Mouse (Mus musculus): ENCODE measurements around the gene Ifngr2. TPM values are rescaled to one million over a fixed set of nuclear protein-coding genes. Genes with fewer than 3 reads are reported as not detected.

Ifngr2 gene
- polyA plus RNA-seq, 1 experiment from 2014 or later: 72.1 TPM

GRCm38 (mm10) chr16:91601081-91601480 is 54.2 kb downstream of the Ifngr2 start:
- Histone ChIP-seq H3K9me3 (no peaks in the 10 kb centered on the region), H3K27ac (no peak overlapping the region), H3K4me1 (replicated peaks) (peaks cover 10% of the 10 kb centered on the region), H3K36me3 (no peaks in the 10 kb centered on the region), H3K4me3 (no peak overlapping the region), H3K27me3 (peaks cover 14% of the 10 kb centered on the region), H3K4me2 (no peak overlapping the region), H3K9ac (no peak overlapping the region)
- no peak for ATAC-seq (ENCODE audit: low FRiP score)
- 72% methylated on average over 4 of the region's 4 CpGs for WGBS

GRCm38 (mm10) chr16:91601693-91602092 is 54.8 kb downstream of the Ifngr2 start:
- Histone ChIP-seq H3K4me3 (no peak overlapping the region), H3K36me3 (no peaks in the 10 kb centered on the region), H3K27ac (no peak overlapping the region), H3K9ac (no peak overlapping the region), H3K27me3 (peaks cover 14% of the 10 kb centered on the region), H3K4me1 (replicated peaks) (peaks cover 3% of the 10 kb centered on the region), H3K9me3 (no peaks in the 10 kb centered on the region), H3K4me2 (no peak overlapping the region)
- 81% methylated on average over 9 of the region's 9 CpGs for WGBS
- ATAC-seq (ENCODE audit: low FRiP score): no peak

- Histone ChIP-seq H3K27me3 (no peaks in the 10 kb centered on the region), H3K9me3 (no peaks in the 10 kb centered on the region), H3K36me3 (no peaks in the 10 kb centered on the region), H3K4me1 (replicated peaks) (no peaks in the 10 kb centered on the region), H3K4me2 (no peak overlapping the region), H3K9ac (no peak overlapping the region), H3K4me3 (no peak overlapping the region), H3K27ac (no peak overlapping the region)
- WGBS: 83% methylated on average over 6 of the region's 6 CpGs
- no peak for ATAC-seq (ENCODE audit: low FRiP score)
Measured at GRCm38 (mm10) chr16:91605156-91605555, 58.3 kb downstream of the Ifngr2 start.

GRCm38 (mm10) chr16:91606958-91607357 is 60.1 kb downstream of the Ifngr2 start:
- 91% methylated on average over 8 of the region's 8 CpGs for WGBS
- H3K27me3 ChIP-seq: no peaks in the 10 kb centered on the region
- ATAC-seq (ENCODE audit: low FRiP score): no peak
- no peak overlapping the region for H3K4me2 ChIP-seq
- H3K9ac ChIP-seq: no peak overlapping the region
- no peak overlapping the region for H3K4me3 ChIP-seq
- H3K27ac ChIP-seq: no peak overlapping the region
- H3K4me1 ChIP-seq (replicated peaks): no peaks in the 10 kb centered on the region
- no peaks in the 10 kb centered on the region for H3K36me3 ChIP-seq
- H3K9me3 ChIP-seq: no peaks in the 10 kb centered on the region

- no peaks in the 10 kb centered on the region for H3K36me3 ChIP-seq
- no peaks in the 10 kb centered on the region for H3K4me1 ChIP-seq (replicated peaks)
- H3K9me3 ChIP-seq: no peaks in the 10 kb centered on the region
- H3K27ac ChIP-seq: no peak overlapping the region
- WGBS: 83% methylated on average over 9 of the region's 9 CpGs
- no peak overlapping the region for H3K9ac ChIP-seq
- no peak overlapping the region for H3K4me3 ChIP-seq
- H3K27me3 ChIP-seq: no peaks in the 10 kb centered on the region
- no peak for ATAC-seq (ENCODE audit: low FRiP score)
- H3K4me2 ChIP-seq: no peak overlapping the region
Measured at GRCm38 (mm10) chr16:91609501-91610245, 62.8 kb downstream of the Ifngr2 start.

GRCm38 (mm10) chr16:91611248-91611647 is 64.4 kb downstream of the Ifngr2 start:
- 79% methylated on average over 11 of the region's 11 CpGs for WGBS
- ATAC-seq (ENCODE audit: low FRiP score): no peak
- Histone ChIP-seq H3K36me3 (no peaks in the 10 kb centered on the region), H3K27ac (no peak overlapping the region), H3K4me3 (no peak overlapping the region), H3K27me3 (no peaks in the 10 kb centered on the region), H3K4me2 (no peak overlapping the region), H3K9ac (no peak overlapping the region), H3K4me1 (replicated peaks) (no peaks in the 10 kb centered on the region), H3K9me3 (no peaks in the 10 kb centered on the region)

- Histone ChIP-seq H3K36me3 (no peaks in the 10 kb centered on the region), H3K4me1 (replicated peaks) (no peaks in the 10 kb centered on the region), H3K27me3 (no peaks in the 10 kb centered on the region), H3K9ac (no peak overlapping the region), H3K9me3 (no peaks in the 10 kb centered on the region), H3K4me3 (no peak overlapping the region), H3K27ac (no peak overlapping the region), H3K4me2 (no peak overlapping the region)
- ATAC-seq (ENCODE audit: low FRiP score): no peak
- 57% methylated on average over 5 of the region's 5 CpGs for WGBS
Measured at GRCm38 (mm10) chr16:91612525-91612924, 65.7 kb downstream of the Ifngr2 start.

- no peak overlapping the region for H3K4me3 ChIP-seq
- ATAC-seq (ENCODE audit: low FRiP score): no peak
- H3K9ac ChIP-seq: no peak overlapping the region
- peaks cover 5% of the 10 kb centered on the region for H3K4me1 ChIP-seq (replicated peaks)
- no peaks in the 10 kb centered on the region for H3K36me3 ChIP-seq
- no peaks in the 10 kb centered on the region for H3K27me3 ChIP-seq
- 87% methylated on average over 6 of the region's 6 CpGs for WGBS
- no peak overlapping the region for H3K4me2 ChIP-seq
- H3K9me3 ChIP-seq: no peaks in the 10 kb centered on the region
- no peak overlapping the region for H3K27ac ChIP-seq
Measured at GRCm38 (mm10) chr16:91614552-91614951, 67.7 kb downstream of the Ifngr2 start.

Small RNA genes lying within 50 kb of the gene (microRNA-seq; reads per million reads assigned to microRNA genes)
- gene Mir6367: not detected

Other genes with a start within 250 kb of the Ifngr2 start
- 33.2 and 36.3 TPM in 2 replicates for gene Ifnar2, start 174.3 kb upstream of the Ifngr2 start, polyA plus RNA-seq (2015; fragmentation: Nextera tagmentation; extraction: Ambion mirVana)
- not detected in 2 replicates for gene Gm21970, start 155.4 kb upstream of the Ifngr2 start, polyA plus RNA-seq (2015; fragmentation: Nextera tagmentation; extraction: Ambion mirVana)
- 10.1 and 11.1 TPM in 2 replicates for gene Il10rb, start 140.9 kb upstream of the Ifngr2 start, polyA plus RNA-seq (2015; fragmentation: Nextera tagmentation; extraction: Ambion mirVana)
- 48.4 and 53.5 TPM in 2 replicates for gene Ifnar1, start 61.8 kb upstream of the Ifngr2 start, polyA plus RNA-seq (2015; fragmentation: Nextera tagmentation; extraction: Ambion mirVana)
- 69.1 and 69.5 TPM in 2 replicates for gene Tmem50b, start 50.7 kb downstream of the Ifngr2 start, polyA plus RNA-seq (2015; fragmentation: Nextera tagmentation; extraction: Ambion mirVana)
- gene Dnajc28, start 72.0 kb downstream of the Ifngr2 start, polyA plus RNA-seq (2015; fragmentation: Nextera tagmentation; extraction: Ambion mirVana): 5.2 and 7.0 TPM in 2 replicates
- gene Gart, start 99.9 kb downstream of the Ifngr2 start, polyA plus RNA-seq (2015; fragmentation: Nextera tagmentation; extraction: Ambion mirVana): 62.9 and 67.3 TPM in 2 replicates
- gene Son, start 100.4 kb downstream of the Ifngr2 start, polyA plus RNA-seq (2015; fragmentation: Nextera tagmentation; extraction: Ambion mirVana): 138 and 140 TPM in 2 replicates
- 18.8 and 21.0 TPM in 2 replicates for gene Donson, start 141.7 kb downstream of the Ifngr2 start, polyA plus RNA-seq (2015; fragmentation: Nextera tagmentation; extraction: Ambion mirVana)
- 95.5 and 97.1 TPM in 2 replicates for gene Cryzl1, start 181.9 kb downstream of the Ifngr2 start, polyA plus RNA-seq (2015; fragmentation: Nextera tagmentation; extraction: Ambion mirVana)
- gene Itsn1, start 182.2 kb downstream of the Ifngr2 start, polyA plus RNA-seq (2015; fragmentation: Nextera tagmentation; extraction: Ambion mirVana): 54.8 and 55.2 TPM in 2 replicates

All from hindbrain, embryonic 13.5 days (tissue).